Mouse (Mus musculus) embryonic fibroblast, embryonic 13.5 days (primary cell): Measurements from ENCODE around the gene U2af2.

Experiments
- CTCF ChIP-seq: IDR thresholded peaks from 2 replicates; pipeline ENCODE4 v1.5.1; 2011; ENCODE audit warnings: mild to moderate bottlenecking, control low read depth, low read length, moderate library complexity, borderline replicate concordance; ENCODE audit not compliant: insufficient read depth
- POLR2A ChIP-seq: IDR thresholded peaks from 2 replicates; pipeline ENCODE4 v1.6.1; 2011; ENCODE audit warnings: low read depth, mild to moderate bottlenecking, control low read depth, low read length, moderate library complexity

GRCm38 (mm10) chr7:5080010-5080751 lies 18.2 kb downstream of the U2af2 start, which contains the start of gene Epn1:
- TF ChIP-seq CTCF (no peak), POLR2A (peak; percentile 56)
